Mouse (Mus musculus) erythroblast, embryonic 14.5 days (primary cell): ENCODE measurements around the gene Efs.

ENCODE experiments used
- GATA1 ChIP-seq: IDR thresholded peaks from 2 replicates; pipeline ENCODE4 v1.6.1; 2012; ENCODE audit warnings: low read length, inconsistent platforms, mixed read lengths
- TAL1 ChIP-seq: IDR thresholded peaks from 3 replicates; pipeline ENCODE4 v1.6.1; 2012; ENCODE audit warnings: low read length, inconsistent platforms, mixed read lengths

- TF ChIP-seq TAL1, result no peak
- no peak for TF ChIP-seq GATA1
Observed at GRCm38 (mm10) chr14:54948781-54949180, 22.9 kb upstream of the Efs start.
